Mouse (Mus musculus) thymus, adult 2 months (tissue): ENCODE data around the gene Cfap97d2.

ENCODE experiments used
- CTCF ChIP-seq: fragments of 200-500 bp; IDR thresholded peaks from 2 replicates; pipeline ENCODE4 v1.5.1; 2012; ENCODE audit warnings: mild to moderate bottlenecking, control low read depth, low read length, moderate library complexity, borderline replicate concordance; ENCODE audit not compliant: control insufficient read depth, poor library complexity, insufficient read depth; ENCODE audit errors: extremely low read depth
- POLR2A ChIP-seq: fragments of 200-500 bp; IDR thresholded peaks from 2 replicates; pipeline ENCODE4 v1.6.1; 2012; ENCODE audit warnings: mild to moderate bottlenecking, low read length, control low read depth, moderate library complexity; ENCODE audit not compliant: control insufficient read depth, poor library complexity, insufficient read depth; ENCODE audit errors: extremely low read depth

DNA sequence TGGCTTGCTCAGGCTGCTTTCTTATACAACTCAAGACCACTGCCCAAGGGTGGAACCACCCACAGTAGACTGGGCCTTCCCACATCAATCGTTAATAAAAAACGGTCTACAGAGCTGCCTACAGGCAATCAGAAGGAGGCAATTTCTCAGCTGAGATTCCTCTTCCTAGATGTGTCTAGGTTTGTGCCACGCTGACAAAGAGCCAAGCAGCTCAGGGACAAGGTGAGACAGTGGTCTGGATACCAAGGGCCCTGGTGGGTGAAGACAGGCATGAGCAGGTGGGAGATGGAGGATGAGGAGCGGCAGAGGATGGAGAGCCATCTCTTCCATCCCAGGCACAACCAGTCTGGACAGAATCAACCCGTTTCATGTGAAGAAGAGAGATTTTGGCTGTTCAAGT, 2.8 kb downstream of the Cfap97d2 start:
- no peak for TF ChIP-seq CTCF
- no peak for TF ChIP-seq POLR2A
